Comparison of ENCODE assay signal across 14 mouse cellular contexts in genomic region chr1:180902915-180903314, GRCm38 (mm10). TPM values are rescaled to one million over a fixed set of nuclear protein-coding genes. Genes with fewer than 3 reads are reported as not detected.
DNase-seq lines count a peak whose midpoint lies in the region; ATAC-seq and TF ChIP-seq lines count a peak whose summit lies in the region.
"Had no signal": no experiment of that assay in that cellular context is flagged by ENCODE, and none has a peak within 500 bp of the region (broad histone marks: within the 10 kb centered on the region; RNA-seq: fewer than 3 reads in every experiment).

No protein-coding gene starts in this region.

- ATAC-seq in heart, embryonic 11.5 days (replicated peaks; ENCODE audit: insufficient number of reproducible peaks, low FRiP score, low TSS enrichment): peak; percentile 88
- ATAC-seq in intestine, embryonic 16.5 days: peak; percentile 55
- no peak for ATAC-seq in hindbrain, postnatal 0 days
- no peak for ATAC-seq in hindbrain, embryonic 13.5 days (ENCODE audit: low FRiP score)

- intact Hi-C loops in heart, postnatal 10 days (cut with DNase I): loop anchor here (5.0 kb wide), 1 partner anchor 134 kb away; no protein-coding TSS in a partner anchor

- TF ChIP-seq CTCF in hindbrain, postnatal 0 days (IDR thresholded peaks at IDR 0.05; ENCODE audit: low read depth): no peak

- H3K9ac ChIP-seq in heart, embryonic 11.5 days (ENCODE audit: low read depth, low read length): no peak overlapping the region
- no peak overlapping the region for H3K9ac ChIP-seq in intestine, embryonic 16.5 days (ENCODE audit: low read depth, low read length)
- H3K9ac ChIP-seq in hindbrain, postnatal 0 days (replicated peaks; ENCODE audit: low read length): no peak overlapping the region
- H3K9ac ChIP-seq in hindbrain, embryonic 13.5 days: no peak overlapping the region
- H3K9ac ChIP-seq: limb, embryonic 15.5 days had no signal

- no peaks in the 10 kb centered on the region for H3K27me3 ChIP-seq in heart, embryonic 11.5 days (ENCODE audit: control insufficient read depth, insufficient read depth, low read length)
- H3K27me3 ChIP-seq in intestine, embryonic 16.5 days (replicated peaks; ENCODE audit: control insufficient read depth, insufficient read depth, low read length): no peaks in the 10 kb centered on the region
- H3K27me3 ChIP-seq in hindbrain, postnatal 0 days (ENCODE audit: insufficient read depth, low read length): no peaks in the 10 kb centered on the region
- H3K27me3 ChIP-seq in hindbrain, embryonic 13.5 days: no peaks in the 10 kb centered on the region
- H3K27me3 ChIP-seq: hindbrain, embryonic 15.5 days; limb, embryonic 15.5 days had no signal

- H3K4me1 ChIP-seq in heart, embryonic 11.5 days (ENCODE audit: control insufficient read depth, insufficient read depth, low read length): peaks cover 5% of the 10 kb centered on the region; the same call in 1 of the 2 replicates
- peaks cover 8% of the 10 kb centered on the region for H3K4me1 ChIP-seq in intestine, embryonic 16.5 days (ENCODE audit: control insufficient read depth, insufficient read depth, low read length)
- peaks cover 6% of the 10 kb centered on the region; the same call in 1 of the 2 replicates for H3K4me1 ChIP-seq in hindbrain, postnatal 0 days (ENCODE audit: insufficient read depth, low read length)
- peaks cover 25% of the 10 kb centered on the region for H3K4me1 ChIP-seq in hindbrain, embryonic 13.5 days (replicated peaks)

- peak overlapping the region; percentile 90 for H3K27ac ChIP-seq in heart, embryonic 11.5 days (ENCODE audit: low read depth, low read length)
- H3K27ac ChIP-seq in intestine, embryonic 16.5 days (ENCODE audit: low read length): no peak overlapping the region
- H3K27ac ChIP-seq in hindbrain, postnatal 0 days: no peak overlapping the region
- no peak overlapping the region for H3K27ac ChIP-seq in hindbrain, embryonic 13.5 days
- H3K27ac ChIP-seq: hindbrain, embryonic 15.5 days had no signal

- H3K9me3 ChIP-seq in heart, embryonic 11.5 days (replicated peaks; ENCODE audit: control insufficient read depth, low read length): no peaks in the 10 kb centered on the region
- H3K9me3 ChIP-seq in intestine, embryonic 16.5 days (ENCODE audit: control insufficient read depth, low read length): no peaks in the 10 kb centered on the region
- no peaks in the 10 kb centered on the region for H3K9me3 ChIP-seq in hindbrain, postnatal 0 days (ENCODE audit: low read length)
- H3K9me3 ChIP-seq in hindbrain, embryonic 13.5 days: no peaks in the 10 kb centered on the region
- H3K9me3 ChIP-seq: hindbrain, embryonic 15.5 days; limb, embryonic 15.5 days; midbrain, embryonic 12.5 days had no signal

- H3K4me2 ChIP-seq in heart, embryonic 11.5 days: no peak overlapping the region; the same call in 1 of the 2 replicates
- no peak overlapping the region for H3K4me2 ChIP-seq in intestine, embryonic 16.5 days (ENCODE audit: low read depth, low read length)
- H3K4me2 ChIP-seq in hindbrain, postnatal 0 days (ENCODE audit: low read depth, low read length): no peak overlapping the region
- H3K4me2 ChIP-seq in hindbrain, embryonic 13.5 days: no peak overlapping the region

- no peak overlapping the region for H3K4me3 ChIP-seq in heart, embryonic 11.5 days (ENCODE audit: low read depth, low read length)
- H3K4me3 ChIP-seq in intestine, embryonic 16.5 days (ENCODE audit: low read length): no peak overlapping the region
- no peak overlapping the region for H3K4me3 ChIP-seq in hindbrain, postnatal 0 days (ENCODE audit: low read length)
- H3K4me3 ChIP-seq in hindbrain, embryonic 13.5 days: no peak overlapping the region

- WGBS in heart, embryonic 11.5 days (ENCODE audit: insufficient replicate concordance): 23% methylated on average over 5 of the region's 5 CpGs
- WGBS in intestine, embryonic 16.5 days: 35% methylated on average over 5 of the region's 5 CpGs
- 37% methylated on average over 5 of the region's 5 CpGs for WGBS in hindbrain, postnatal 0 days
- 41% methylated on average over 5 of the region's 5 CpGs for WGBS in hindbrain, embryonic 13.5 days

- DNase-seq in heart, postnatal 10 days: no peak
- peak; percentile 66 for DNase-seq in MN1 (ENCODE audit: low spot score)
- peak; percentile 68 to 81 for DNase-seq in spleen, postnatal 36 days (ENCODE audit: low spot score in 2 of 2)
- no peak for DNase-seq in frontal cortex, postnatal 25 days (ENCODE audit: low spot score in 2 of 2)
- DNase-seq in hindbrain, postnatal 0 days (ENCODE audit: low spot score): no peak
- DNase-seq: adrenal gland, adult 8-10 months; cerebellum, postnatal 10 days; gastrocnemius, postnatal 25 days had no signal

- peaks cover 13% of the 10 kb centered on the region for H3K36me3 ChIP-seq in heart, embryonic 11.5 days (ENCODE audit: control insufficient read depth, insufficient read depth, low read length)
- peaks cover 2% of the 10 kb centered on the region; the same call in 1 of the 2 replicates for H3K36me3 ChIP-seq in intestine, embryonic 16.5 days (ENCODE audit: control insufficient read depth, insufficient read depth, low read length)
- peaks cover 13% of the 10 kb centered on the region; the same call in 1 of the 2 replicates for H3K36me3 ChIP-seq in hindbrain, postnatal 0 days (ENCODE audit: insufficient read depth, low read length)
- peaks cover 22% of the 10 kb centered on the region for H3K36me3 ChIP-seq in hindbrain, embryonic 13.5 days

RNA-seq across cellular contexts. Expression of gene Pycr2, which starts 1.2 kb away (rescaled TPM):
- 64.3 and 72.5 TPM in 2 replicates for polyA plus RNA-seq in heart, embryonic 11.5 days (2014; fragmentation: Nextera tagmentation; extraction: Ambion mirVana)
- total RNA-seq in heart, postnatal 10 days (2021): 10 to 100 TPM; 16.7 to 17.4 TPM
- 63.8 and 73.2 TPM in 2 replicates for polyA plus RNA-seq in intestine, embryonic 16.5 days (2015; fragmentation: Nextera tagmentation; extraction: Ambion mirVana)
- 70.2 and 76.1 TPM in 2 replicates for total RNA-seq in hindbrain, postnatal 0 days (2014; rRNA removed)
- 63.4 and 64.7 TPM in 2 replicates for polyA plus RNA-seq in hindbrain, postnatal 0 days (2015; fragmentation: Nextera tagmentation; extraction: Ambion mirVana)
- 74.1 and 78.7 TPM in 2 replicates for polyA plus RNA-seq in hindbrain, embryonic 13.5 days (2015; fragmentation: Nextera tagmentation; extraction: Ambion mirVana)

RNA-seq across cellular contexts. Expression of gene Lefty2, which starts 10.0 kb away (rescaled TPM):
- polyA plus RNA-seq in heart, embryonic 11.5 days (2014; fragmentation: Nextera tagmentation; extraction: Ambion mirVana): not detected in 2 replicates
- total RNA-seq in heart, postnatal 10 days (2021): under 1 TPM in 1 of 2 experiments, not detected in 1; 0.27 TPM
- polyA plus RNA-seq in intestine, embryonic 16.5 days (2015; fragmentation: Nextera tagmentation; extraction: Ambion mirVana): 0.05 TPM in 1 of 2 replicates, not detected in the other
- 11.3 and 15.3 TPM in 2 replicates for total RNA-seq in hindbrain, postnatal 0 days (2014; rRNA removed)
- 6.8 and 7.1 TPM in 2 replicates for polyA plus RNA-seq in hindbrain, postnatal 0 days (2015; fragmentation: Nextera tagmentation; extraction: Ambion mirVana)
- polyA plus RNA-seq in hindbrain, embryonic 13.5 days (2015; fragmentation: Nextera tagmentation; extraction: Ambion mirVana): 0.26 and 0.63 TPM in 2 replicates
- total RNA-seq: gastrocnemius, postnatal 25 days had no signal
- polyA plus RNA-seq: midbrain, embryonic 12.5 days had no signal

RNA-seq across cellular contexts. Expression of gene Lefty1, which starts 31.9 kb away (rescaled TPM):
- polyA plus RNA-seq in heart, embryonic 11.5 days (2014; fragmentation: Nextera tagmentation; extraction: Ambion mirVana): 1.2 and 1.3 TPM in 2 replicates
- 1 to 10 TPM in 1 of 2 experiments, under 1 TPM in 1; 0.57 to 1.1 TPM for total RNA-seq in heart, postnatal 10 days (2021)
- polyA plus RNA-seq in intestine, embryonic 16.5 days (2015; fragmentation: Nextera tagmentation; extraction: Ambion mirVana): 1.8 and 2.0 TPM in 2 replicates
- not detected in 2 replicates for total RNA-seq in hindbrain, postnatal 0 days (2014; rRNA removed)
- 0.29 and 0.42 TPM in 2 replicates for polyA plus RNA-seq in hindbrain, postnatal 0 days (2015; fragmentation: Nextera tagmentation; extraction: Ambion mirVana)
- polyA plus RNA-seq in hindbrain, embryonic 13.5 days (2015; fragmentation: Nextera tagmentation; extraction: Ambion mirVana): 0.23 and 0.58 TPM in 2 replicates

RNA-seq across cellular contexts. Expression of gene Tmem63a, which starts 39.2 kb away (rescaled TPM):
- polyA plus RNA-seq in heart, embryonic 11.5 days (2014; fragmentation: Nextera tagmentation; extraction: Ambion mirVana): 5.8 and 6.7 TPM in 2 replicates
- 10 to 100 TPM; 15.1 to 18.5 TPM for total RNA-seq in heart, postnatal 10 days (2021)
- polyA plus RNA-seq in intestine, embryonic 16.5 days (2015; fragmentation: Nextera tagmentation; extraction: Ambion mirVana): 14.9 and 16.2 TPM in 2 replicates
- 2.9 and 5.4 TPM in 2 replicates for total RNA-seq in hindbrain, postnatal 0 days (2014; rRNA removed)
- polyA plus RNA-seq in hindbrain, postnatal 0 days (2015; fragmentation: Nextera tagmentation; extraction: Ambion mirVana): 2.5 and 3.0 TPM in 2 replicates
- 1.5 and 1.8 TPM in 2 replicates for polyA plus RNA-seq in hindbrain, embryonic 13.5 days (2015; fragmentation: Nextera tagmentation; extraction: Ambion mirVana)

RNA-seq across cellular contexts. Expression of gene Sde2, which starts 52.0 kb away (rescaled TPM):
- polyA plus RNA-seq in heart, embryonic 11.5 days (2014; fragmentation: Nextera tagmentation; extraction: Ambion mirVana): 24.1 and 32.7 TPM in 2 replicates
- 10 to 100 TPM; 15.1 to 15.8 TPM for total RNA-seq in heart, postnatal 10 days (2021)
- polyA plus RNA-seq in intestine, embryonic 16.5 days (2015; fragmentation: Nextera tagmentation; extraction: Ambion mirVana): 28.3 and 30.8 TPM in 2 replicates
- total RNA-seq in hindbrain, postnatal 0 days (2014; rRNA removed): 11.1 and 13.1 TPM in 2 replicates
- polyA plus RNA-seq in hindbrain, postnatal 0 days (2015; fragmentation: Nextera tagmentation; extraction: Ambion mirVana): 21.4 and 21.7 TPM in 2 replicates
- 29.6 and 31.6 TPM in 2 replicates for polyA plus RNA-seq in hindbrain, embryonic 13.5 days (2015; fragmentation: Nextera tagmentation; extraction: Ambion mirVana)

Comparison
In these comparisons a context has a peak if more than half of its experiments do, and no peak if none do; other contexts are left out.
1. ATAC-seq: peak in heart, embryonic 11.5 days (single experiment) and intestine, embryonic 16.5 days (single experiment); none in hindbrain, postnatal 0 days (single experiment) and hindbrain, embryonic 13.5 days (single experiment).
2. DNase-seq: peak in MN1 (single experiment) and spleen, postnatal 36 days (2 of 2); none in heart, postnatal 10 days (0 of 2), frontal cortex, postnatal 25 days (0 of 2) and hindbrain, postnatal 0 days (single experiment).